Comparison of ENCODE assay signal across 7 mouse cellular contexts in the genomic region with DNA sequence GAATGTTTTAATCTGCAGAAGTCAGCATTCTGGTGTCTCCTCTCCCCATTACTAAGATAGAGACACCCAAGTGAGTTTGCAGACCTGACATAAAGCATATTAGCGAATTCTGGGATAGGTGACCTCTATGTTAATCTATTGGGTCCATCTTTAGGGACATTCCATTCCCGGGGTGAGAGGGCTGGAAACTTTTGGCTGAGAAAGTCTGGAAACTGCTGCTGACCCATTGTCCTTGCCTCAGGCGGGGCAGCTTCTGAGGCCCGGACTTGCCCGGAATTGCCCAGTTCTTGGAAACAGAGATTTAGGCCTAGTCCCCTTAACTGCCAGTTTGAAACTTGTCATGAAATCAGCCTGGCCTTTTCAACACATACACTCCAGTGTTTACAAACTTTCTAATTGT. TPM values are rescaled to one million over a fixed set of nuclear protein-coding genes. Genes with fewer than 3 reads are reported as not detected.
A peak's percentile ranks its signal among the peaks of the same experiment; 100 is the strongest.
DNase-seq lines count a peak whose midpoint lies in the region; ATAC-seq and TF ChIP-seq lines count a peak whose summit lies in the region.

No protein-coding gene starts in this region.

- peaks cover 25% of the 10 kb centered on the region for H3K4me1 ChIP-seq in heart, embryonic 16.5 days (ENCODE audit: control insufficient read depth, insufficient read depth, low read length)
- peaks cover 10% of the 10 kb centered on the region for H3K4me1 ChIP-seq in limb, embryonic 12.5 days (replicated peaks)
- no peaks in the 10 kb centered on the region for H3K4me1 ChIP-seq in stomach, postnatal 0 days (replicated peaks; ENCODE audit: control insufficient read depth, insufficient read depth)

- peak overlapping the region; percentile 74; the same call in 1 of the 2 replicates for H3K9ac ChIP-seq in heart, embryonic 16.5 days (ENCODE audit: low read length)
- no peak overlapping the region for H3K9ac ChIP-seq in limb, embryonic 12.5 days (replicated peaks)
- H3K9ac ChIP-seq in stomach, postnatal 0 days (ENCODE audit: low read length): peak overlapping the region; percentile 62

- H3K27ac ChIP-seq in heart, embryonic 16.5 days (ENCODE audit: low read length): no peak overlapping the region
- H3K27ac ChIP-seq in limb, embryonic 12.5 days: no peak overlapping the region
- H3K27ac ChIP-seq in stomach, postnatal 0 days (replicated peaks): peak overlapping the region; percentile 99; the same call in 1 of the 2 replicates

- 71% methylated on average over 5 of the region's 5 CpGs for WGBS in heart, embryonic 16.5 days
- 68% methylated on average over 5 of the region's 5 CpGs for WGBS in limb, embryonic 12.5 days
- 41% methylated on average over 5 of the region's 5 CpGs for WGBS in stomach, postnatal 0 days

- H3K9me3 ChIP-seq in heart, embryonic 16.5 days (replicated peaks; ENCODE audit: control insufficient read depth, low read length): no peaks in the 10 kb centered on the region
- no peaks in the 10 kb centered on the region for H3K9me3 ChIP-seq in limb, embryonic 12.5 days
- H3K9me3 ChIP-seq in stomach, postnatal 0 days (ENCODE audit: control insufficient read depth, low read length): no peaks in the 10 kb centered on the region

- ATAC-seq in heart, embryonic 16.5 days (replicated peaks; ENCODE audit: extremely low read depth, insufficient read depth, low FRiP score): no peak
- ATAC-seq in limb, embryonic 12.5 days (ENCODE audit: insufficient number of reproducible peaks, insufficient read depth, low FRiP score, low TSS enrichment, low read depth): no peak
- no peak; the same call in 1 of the 2 replicates for ATAC-seq in stomach, postnatal 0 days (ENCODE audit: low FRiP score, low TSS enrichment)
- ATAC-seq in inflammation-experienced regulatory T-cells, adult 6 months: no peak
- no peak for ATAC-seq in granulocyte monocyte progenitor cell, adult 5-6 weeks (replicated peaks; ENCODE audit: poor library complexity, severe bottlenecking)

- TF ChIP-seq CTCF in stomach, postnatal 0 days (IDR thresholded peaks at IDR 0.05; ENCODE audit: low read depth): no peak

- peak; percentile 27 for DNase-seq in urinary bladder, postnatal 14 days (ENCODE audit: low spot score)
- DNase-seq in urinary bladder, adult 2 months (ENCODE audit: low spot score): no peak
- DNase-seq in stomach, postnatal 0 days (ENCODE audit: low spot score): no peak

- H3K27me3 ChIP-seq in heart, embryonic 16.5 days (ENCODE audit: control insufficient read depth, insufficient read depth, low read length): no peaks in the 10 kb centered on the region
- no peaks in the 10 kb centered on the region for H3K27me3 ChIP-seq in limb, embryonic 12.5 days
- no peaks in the 10 kb centered on the region for H3K27me3 ChIP-seq in stomach, postnatal 0 days (ENCODE audit: control insufficient read depth, insufficient read depth, low read length)

- H3K4me2 ChIP-seq in heart, embryonic 16.5 days (ENCODE audit: low read depth, low read length): peak overlapping the region; percentile 64
- H3K4me2 ChIP-seq in limb, embryonic 12.5 days: peak overlapping the region; percentile 76
- H3K4me2 ChIP-seq in stomach, postnatal 0 days (replicated peaks; ENCODE audit: low read depth): peak overlapping the region; percentile 64

- peaks cover 15% of the 10 kb centered on the region for H3K36me3 ChIP-seq in heart, embryonic 16.5 days (ENCODE audit: control insufficient read depth, insufficient read depth)
- peaks cover 22% of the 10 kb centered on the region for H3K36me3 ChIP-seq in limb, embryonic 12.5 days
- peaks cover 5% of the 10 kb centered on the region; the same call in 1 of the 2 replicates for H3K36me3 ChIP-seq in stomach, postnatal 0 days (ENCODE audit: control insufficient read depth, insufficient read depth, low read length)

- H3K4me3 ChIP-seq in heart, embryonic 16.5 days (ENCODE audit: low read length): peak overlapping the region; percentile 84
- H3K4me3 ChIP-seq in limb, embryonic 12.5 days (replicated peaks): peak overlapping the region; percentile 82
- H3K4me3 ChIP-seq in stomach, postnatal 0 days (ENCODE audit: low read depth, low read length): peak overlapping the region; percentile 97; the same call in 1 of the 2 replicates

- TF ChIP-seq EP300 in stomach, postnatal 0 days (optimal IDR thresholded peaks at IDR 0.05): no peak

RNA-seq across cellular contexts. Expression of a gene that starts 0.8 kb away (rescaled TPM):
- polyA plus RNA-seq in urinary bladder, adult 2 months (2012; rRNA removed): 65.3 and 70.2 TPM in 2 replicates
- 42.7 and 55.3 TPM in 2 replicates for polyA plus RNA-seq in heart, embryonic 16.5 days (2015; fragmentation: Nextera tagmentation; extraction: Ambion mirVana)
- polyA plus RNA-seq in limb, embryonic 12.5 days (2016; fragmentation: Nextera tagmentation; extraction: Ambion mirVana): 57.9 and 59.7 TPM in 2 replicates
- polyA plus RNA-seq in stomach, postnatal 0 days (2015; fragmentation: Nextera tagmentation; extraction: Ambion mirVana): 14.8 and 17.6 TPM in 2 replicates
- polyA plus RNA-seq in inflammation-experienced regulatory T-cells, adult 6 months (2017; shearing (Covaris generic)): 10 to 100 TPM; 42.1 to 88.6 (median 50.8) TPM
- total RNA-seq in granulocyte monocyte progenitor cell, adult 5-6 weeks (2014; fragmentation: Nextera tagmentation): 43.0 and 62.0 TPM in 2 replicates
- 45.3 and 47.9 TPM in 2 replicates for total RNA-seq in granulocyte monocyte progenitor cell, adult 5-6 weeks (2017)

RNA-seq across cellular contexts. Expression of a gene that starts 34.8 kb away (rescaled TPM):
- polyA plus RNA-seq in urinary bladder, adult 2 months (2012; rRNA removed): 12.1 and 12.4 TPM in 2 replicates
- polyA plus RNA-seq in heart, embryonic 16.5 days (2015; fragmentation: Nextera tagmentation; extraction: Ambion mirVana): 6.7 and 7.2 TPM in 2 replicates
- polyA plus RNA-seq in limb, embryonic 12.5 days (2016; fragmentation: Nextera tagmentation; extraction: Ambion mirVana): 43.8 and 47.2 TPM in 2 replicates
- polyA plus RNA-seq in stomach, postnatal 0 days (2015; fragmentation: Nextera tagmentation; extraction: Ambion mirVana): 19.4 and 21.0 TPM in 2 replicates
- 1 to 10 TPM; 1.8 to 3.5 (median 2.8) TPM for polyA plus RNA-seq in inflammation-experienced regulatory T-cells, adult 6 months (2017; shearing (Covaris generic))
- 6.1 and 12.7 TPM in 2 replicates for total RNA-seq in granulocyte monocyte progenitor cell, adult 5-6 weeks (2014; fragmentation: Nextera tagmentation)
- 14.4 and 18.9 TPM in 2 replicates for total RNA-seq in granulocyte monocyte progenitor cell, adult 5-6 weeks (2017)
